Mouse (Mus musculus) MEL (cell line): ENCODE data around the gene Rnf19b.
A peak's percentile ranks its signal among the peaks of the same experiment; 100 is the strongest.

Experiments used
- CHD2 ChIP-seq: IDR thresholded peaks from 2 replicates; pipeline ENCODE4 v1.6.1; 2011; ENCODE audit warnings: low read length, improper control_type of control experiment
- CTCF ChIP-seq, 3 experiments: IDR thresholded peaks in 2 of 3; conservative IDR thresholded peaks in 1 of 3; 2 replicates each; pipeline ENCODE4 v1.5.1; 2011 to 2012; ENCODE audit warnings: low read length in 3 of 3, low read depth in 2 of 3, mild to moderate bottlenecking in 2 of 3, improper control_type of control experiment in 1 of 3, inconsistent platforms in 1 of 3, mixed read lengths in 1 of 3, moderate library complexity in 1 of 3; ENCODE audit not compliant: control insufficient read depth in 1 of 3, insufficient read depth in 1 of 3, poor library complexity in 1 of 3, severe bottlenecking in 1 of 3
- E2F4 ChIP-seq: IDR thresholded peaks from 2 replicates; pipeline ENCODE4 v1.6.1; 2011; ENCODE audit warnings: low read depth, low read length, improper control_type of control experiment, borderline replicate concordance
- ELF1 ChIP-seq: IDR thresholded peaks from 2 replicates; pipeline ENCODE4 v1.6.1; 2014; ENCODE audit warnings: low read depth, mild to moderate bottlenecking, inconsistent platforms, low read length, improper control_type of control experiment, moderate library complexity
- GATA1 ChIP-seq: IDR thresholded peaks from 2 replicates; pipeline ENCODE4 v1.6.1; 2011; ENCODE audit warnings: low read depth, low read length, improper control_type of control experiment
- HCFC1 ChIP-seq: IDR thresholded peaks from 2 replicates; pipeline ENCODE4 v1.6.1; 2012; ENCODE audit warnings: low read depth, mild to moderate bottlenecking, inconsistent platforms, low read length, improper control_type of control experiment, moderate library complexity
- JUND ChIP-seq: IDR thresholded peaks from 2 replicates; pipeline ENCODE4 v1.6.1; 2011; ENCODE audit warnings: low read depth, mild to moderate bottlenecking, improper control_type of control experiment, low read length
- MAX ChIP-seq: IDR thresholded peaks from 2 replicates; pipeline ENCODE4 v1.6.1; 2011; ENCODE audit warnings: low read length, improper control_type of control experiment
- POLR2AphosphoS5 ChIP-seq: IDR thresholded peaks from 2 replicates; pipeline ENCODE4 v1.6.1; 2012; ENCODE audit warnings: low read depth, borderline replicate concordance, mild to moderate bottlenecking, inconsistent platforms, low read length, moderate library complexity, mixed read lengths
- RCOR1 ChIP-seq: IDR thresholded peaks from 2 replicates; pipeline ENCODE4 v1.6.1; 2012; ENCODE audit warnings: low read depth, mild to moderate bottlenecking, inconsistent platforms, low read length, improper control_type of control experiment
- UBTF ChIP-seq: IDR thresholded peaks from 2 replicates; pipeline ENCODE4 v1.6.1; 2012; ENCODE audit warnings: low read depth, mild to moderate bottlenecking, inconsistent platforms, low read length, improper control_type of control experiment, moderate library complexity, borderline replicate concordance; ENCODE audit not compliant: insufficient read depth
- USF1 ChIP-seq: IDR thresholded peaks from 2 replicates; pipeline ENCODE4 v1.6.1; 2014; ENCODE audit warnings: low read depth, mild to moderate bottlenecking, inconsistent platforms, low read length, improper control_type of control experiment, moderate library complexity
- ZC3H11A ChIP-seq: IDR thresholded peaks from 2 replicates; pipeline ENCODE4 v1.6.1; 2012; ENCODE audit warnings: low read depth, mild to moderate bottlenecking, inconsistent platforms, low read length, improper control_type of control experiment

DNA sequence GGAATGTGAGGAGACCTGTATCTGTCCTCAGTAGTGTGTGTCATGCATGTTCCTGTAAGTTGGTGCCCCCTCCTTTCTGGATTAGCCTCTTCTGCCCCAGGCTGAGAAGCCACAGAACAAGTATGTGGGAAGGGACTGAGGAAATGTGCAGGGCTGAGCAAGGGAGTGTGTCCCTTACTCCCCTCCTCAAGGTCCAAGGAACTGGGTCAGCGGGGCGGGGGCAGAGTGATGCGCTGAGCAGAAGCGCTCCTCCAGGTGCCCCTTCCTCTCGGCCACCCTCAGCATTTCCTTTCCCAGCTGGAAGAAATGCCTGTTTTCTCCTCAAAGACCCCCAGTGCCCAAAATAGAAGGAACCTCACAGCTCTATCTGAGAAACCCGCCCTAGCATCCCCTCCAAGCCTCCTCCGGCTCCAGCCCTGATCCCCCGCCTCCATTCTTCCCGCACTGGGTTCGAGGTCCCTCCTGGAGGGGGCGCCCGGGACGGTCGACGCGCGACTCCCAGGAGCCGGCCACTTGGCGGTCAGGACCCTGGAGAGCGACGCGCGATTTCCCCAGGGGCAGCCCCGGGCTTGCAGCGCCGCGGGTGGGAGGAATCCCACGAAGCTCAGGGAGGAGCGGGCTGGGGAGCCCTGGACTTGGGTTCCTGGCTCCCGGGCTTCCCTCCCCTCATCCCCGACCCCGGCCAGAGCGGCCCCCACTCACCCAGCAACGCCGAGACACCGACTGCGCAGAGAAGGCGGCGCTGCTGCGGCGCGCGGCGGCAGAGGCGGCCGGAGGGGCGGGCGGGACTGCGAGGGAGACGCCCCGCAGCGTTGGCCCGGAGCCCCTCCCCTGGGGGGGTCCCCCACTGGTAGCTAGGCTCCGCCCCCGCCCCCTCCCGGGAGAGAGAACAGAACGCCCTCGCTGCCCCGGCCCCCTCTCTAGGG, 62.7 kb downstream of the Rnf19b start:
- TF ChIP-seq MAX (no peak), CTCF (IDR thresholded peaks at IDR 0.05 in 2 of 3, conservative IDR thresholded peaks at IDR 0.05 in 1 of 3; ENCODE audit: control insufficient read depth in 1 of 3, insufficient read depth in 1 of 3, low read depth in 2 of 3, low read length in 3 of 3, poor library complexity in 1 of 3, severe bottlenecking in 1 of 3) (peak in 2 of 3 experiments; percentile 50 to 57; a peak in 4 of 6 replicates), ZC3H11A (peak; percentile 22; the same call in 1 of the 2 replicates), JUND (no peak), GATA1 (no peak), USF1 (no peak), ELF1 (no peak), POLR2AphosphoS5 (no peak), UBTF (no peak), HCFC1 (no peak), RCOR1 (no peak), CHD2 (no peak), E2F4 (no peak)
